Mouse (Mus musculus) embryonic facial prominence, embryonic 14.5 days (tissue): ENCODE results near the gene Ywhaq. TPM values are rescaled to one million over a fixed set of nuclear protein-coding genes. Genes with fewer than 3 reads are reported as not detected.

Source experiments
- ATAC-seq: fragments of 200-750 bp; cut with Nextera tagmentation; 2 replicates; pipeline ENCODE4 v1.8.0; 2017; ENCODE audit warnings: low read depth, moderate number of reproducible peaks, moderate TSS enrichment
- DNase-seq: peaks from one replicate; pipeline ENCODE4 v3.0.0-alpha.2; 2015; ENCODE audit warnings: low spot score
- H3K27ac ChIP-seq: fragments of 300-500 bp; sonication (generic); replicated peaks from 2 replicates; pipeline ENCODE4 v1.5.1; 2014; ENCODE audit warnings: low read depth, mild to moderate bottlenecking, low read length, moderate library complexity
- H3K27me3 ChIP-seq: fragments of 300-500 bp; sonication (generic); replicated peaks from 2 replicates; pipeline ENCODE4 v1.6.1; 2014; ENCODE audit warnings: low read length; ENCODE audit not compliant: control insufficient read depth, insufficient read depth
- H3K36me3 ChIP-seq: fragments of 300-500 bp; sonication (generic); 2 replicates; pipeline ENCODE4 v1.6.1; 2014; ENCODE audit warnings: low read length, mixed read lengths; ENCODE audit not compliant: control insufficient read depth, insufficient read depth
- H3K4me1 ChIP-seq: fragments of 300-500 bp; sonication (generic); 2 replicates; pipeline ENCODE4 v1.6.1; 2014; ENCODE audit warnings: antibody characterized with exemption, low read length; ENCODE audit not compliant: control insufficient read depth, insufficient read depth
- H3K4me2 ChIP-seq: fragments of 300-500 bp; sonication (generic); 2 replicates; pipeline ENCODE4 v1.6.1; 2014; ENCODE audit warnings: low read depth, mild to moderate bottlenecking, low read length, moderate library complexity, mixed read lengths
- H3K4me3 ChIP-seq: fragments of 300-500 bp; sonication (generic); 2 replicates; pipeline ENCODE4 v1.5.1; 2014; ENCODE audit warnings: low read depth, mild to moderate bottlenecking, low read length
- H3K9ac ChIP-seq: fragments of 300-500 bp; sonication (generic); 2 replicates; pipeline ENCODE4 v1.6.1; 2014; ENCODE audit warnings: low read depth, mild to moderate bottlenecking, low read length, moderate library complexity, mixed read lengths
- H3K9me3 ChIP-seq: fragments of 300-500 bp; sonication (generic); 2 replicates; pipeline ENCODE4 v1.6.1; 2016; ENCODE audit warnings: low read length; ENCODE audit not compliant: control insufficient read depth
- WGBS: fragments of 180-500 bp; shearing (Covaris S2); extraction: QIAGEN DNeasy Blood & Tissue Kit; methylation state at CpG from one replicate; pipeline ENCODE4 v1.1.7; 2014; 5-methylcytosine and 5-hydroxymethylcytosine counted together
- polyA plus RNA-seq: library from polyadenylated mRNA; unstranded; fragments of >200 nt; fragmentation: Nextera tagmentation; extraction: Ambion mirVana; gene quantifications from 2 replicates; pipeline ENCODE4 v1.2.1, GENCODE M21; 2014

Gene Ywhaq
- polyA plus RNA-seq, result 556 and 667 TPM in 2 replicates

DNA sequence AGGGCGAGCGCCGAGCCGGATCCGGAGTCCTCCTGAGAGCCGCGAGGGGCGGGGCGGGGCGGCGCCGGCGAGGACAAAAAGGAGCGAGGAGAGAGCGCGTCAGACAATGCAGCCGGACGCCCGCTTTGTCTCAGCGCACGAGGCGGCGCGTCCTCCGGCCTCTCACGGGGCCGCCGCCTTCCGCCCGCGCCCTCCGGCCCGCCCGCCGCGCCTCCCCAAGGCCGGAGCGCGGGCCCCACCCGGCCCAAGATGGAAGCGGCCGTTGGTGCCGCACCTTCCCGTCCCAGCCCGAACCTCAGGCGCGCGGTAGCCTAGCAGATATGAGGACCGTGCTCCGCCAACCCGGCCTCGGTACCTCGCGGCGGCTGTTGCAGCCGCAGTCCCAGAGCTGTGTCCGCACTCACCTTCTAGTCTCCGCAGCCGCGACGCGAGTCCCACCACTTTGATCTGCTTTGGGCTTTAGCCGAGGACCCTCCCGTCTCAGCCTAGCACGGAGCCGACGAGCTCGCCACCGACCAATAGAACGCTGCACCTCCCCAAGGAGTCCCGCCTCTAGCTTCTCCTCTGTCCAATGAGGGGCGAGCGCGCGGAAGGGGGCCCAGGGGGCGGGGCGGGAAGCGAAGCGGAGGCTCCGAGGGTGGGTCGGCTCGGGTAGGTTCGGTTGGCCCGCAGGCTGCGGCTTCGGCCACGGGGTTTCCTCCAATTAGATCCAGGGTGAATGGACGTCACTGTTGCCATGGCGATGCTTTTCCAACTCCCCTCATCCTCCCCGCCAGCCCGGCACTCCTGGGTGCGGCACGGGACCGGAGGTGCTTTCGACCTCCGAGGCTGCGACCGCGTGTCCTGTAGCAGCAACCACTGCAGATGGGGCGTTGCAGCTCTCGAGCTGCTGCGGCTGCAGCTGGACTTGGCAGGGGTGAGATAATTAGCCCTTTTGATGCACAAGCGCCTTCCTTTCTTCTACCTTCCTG is at the start of gene Ywhaq:
Gene Ywhaq (minus strand): TSS at position 538 of the 971 bp plus-strand sequence.
- Histone ChIP-seq H3K9ac (peak within 1 kb of the TSS; percentile 99), H3K36me3 (peaks cover 35% of the 10 kb centered on the region), H3K4me3 (peak within 1 kb of the TSS; percentile 89), H3K4me2 (peak within 1 kb of the TSS; percentile 58), H3K9me3 (peaks cover 26% of the 10 kb centered on the region), H3K4me1 (peaks cover 8% of the 10 kb centered on the region), H3K27ac (peak within 1 kb of the TSS; percentile 100), H3K27me3 (no peaks in the 10 kb centered on the region)
- DNase-seq, result peak; percentile 99
- peak; percentile 99 for ATAC-seq
- WGBS, result under 1% methylated on average over 40 of the region's 103 CpGs

DNA sequence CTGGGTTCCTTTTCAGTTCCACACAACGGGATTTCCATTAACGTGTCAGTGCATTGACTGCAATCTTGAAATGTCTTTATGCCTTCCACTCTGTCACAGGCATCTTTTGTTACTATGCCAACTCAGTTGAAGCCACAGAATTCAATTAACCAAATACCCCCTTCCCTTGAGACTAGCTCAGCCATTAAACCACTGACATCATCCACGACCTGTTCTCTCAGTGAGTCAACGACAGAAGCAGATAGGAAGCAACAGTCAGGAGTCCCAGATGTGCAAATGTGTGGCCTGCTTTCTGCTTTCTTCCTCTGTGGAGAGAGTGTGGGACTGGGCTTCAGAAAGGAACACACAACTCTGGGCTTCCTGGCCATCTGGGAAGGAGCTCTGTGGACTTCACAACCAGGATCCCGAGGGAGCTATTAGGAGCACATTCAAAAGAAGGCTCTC is 46.0 kb upstream of the Ywhaq start:
- 43% methylated on average over 5 of the region's 5 CpGs for WGBS
- Histone ChIP-seq H3K9ac (no peak overlapping the region), H3K36me3 (no peaks in the 10 kb centered on the region), H3K4me3 (no peak overlapping the region), H3K4me1 (no peaks in the 10 kb centered on the region), H3K4me2 (no peak overlapping the region), H3K27ac (no peak overlapping the region), H3K27me3 (no peaks in the 10 kb centered on the region), H3K9me3 (no peaks in the 10 kb centered on the region)
- ATAC-seq (0 out of 2 replicates have a peak, but pooled peaks have one; percentile 33), DNase-seq (peak; percentile 19)

DNA sequence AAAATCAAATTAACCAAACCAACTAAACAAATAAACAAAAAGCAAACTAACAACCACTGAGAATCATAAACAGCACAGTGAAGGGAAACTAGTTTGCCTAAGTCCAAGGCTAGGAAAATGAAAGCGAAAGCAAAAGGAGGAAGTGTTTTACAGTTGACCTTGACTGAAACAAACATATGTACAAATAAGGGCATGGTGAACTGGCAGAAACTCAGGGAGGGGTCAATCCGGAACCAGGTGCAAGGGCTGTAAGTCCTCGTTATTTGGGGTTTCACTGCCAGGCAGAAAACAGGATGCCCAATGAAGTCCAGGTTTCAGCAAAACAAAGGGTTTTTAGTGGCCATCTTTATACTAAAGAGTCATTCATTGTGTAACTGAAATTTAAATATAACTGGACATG is 45.2 kb upstream of the Ywhaq start:
- ATAC-seq, result no peak
- WGBS, result 77% methylated on average over 3 of the region's 3 CpGs
- Histone ChIP-seq H3K4me1 (no peaks in the 10 kb centered on the region), H3K9me3 (no peaks in the 10 kb centered on the region), H3K27ac (no peak overlapping the region), H3K4me3 (no peak overlapping the region), H3K9ac (no peak overlapping the region), H3K27me3 (no peaks in the 10 kb centered on the region), H3K4me2 (no peak overlapping the region), H3K36me3 (no peaks in the 10 kb centered on the region)
- no peak for DNase-seq

- DNase-seq, result no peak
- Histone ChIP-seq H3K4me2 (no peak overlapping the region), H3K9me3 (no peaks in the 10 kb centered on the region), H3K27ac (no peak overlapping the region), H3K4me3 (no peak overlapping the region), H3K4me1 (no peaks in the 10 kb centered on the region), H3K27me3 (no peaks in the 10 kb centered on the region), H3K9ac (no peak overlapping the region), H3K36me3 (no peaks in the 10 kb centered on the region)
- ATAC-seq, result no peak
- WGBS, result 90% methylated on average over 4 of the region's 4 CpGs
These were observed 42.2 kb upstream of the Ywhaq start for GRCm38 (mm10) chr12:21459681-21460080.

DNA sequence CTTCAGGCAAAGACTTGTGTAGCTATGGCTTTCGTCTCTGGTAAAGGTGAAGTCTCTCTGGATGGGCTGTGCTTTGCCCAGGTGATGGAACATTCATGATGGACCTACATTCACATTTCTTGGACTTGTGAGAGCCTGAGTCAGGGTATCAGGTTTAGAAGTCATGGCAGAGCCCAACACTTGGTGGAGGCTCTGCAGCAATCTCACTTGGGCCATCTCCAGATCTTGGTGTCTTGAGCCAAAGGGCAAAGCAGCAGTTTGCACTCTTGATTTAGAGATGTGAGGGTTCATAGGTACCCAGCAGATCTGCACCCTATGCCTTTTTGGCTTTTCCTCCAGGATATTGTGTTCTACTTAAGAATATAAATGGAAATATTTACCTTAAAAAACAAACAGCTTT is 38.6 kb upstream of the Ywhaq start:
- Histone ChIP-seq H3K9ac (no peak overlapping the region), H3K27ac (no peak overlapping the region), H3K36me3 (no peaks in the 10 kb centered on the region), H3K4me2 (no peak overlapping the region), H3K4me3 (no peak overlapping the region), H3K27me3 (no peaks in the 10 kb centered on the region), H3K4me1 (no peaks in the 10 kb centered on the region), H3K9me3 (no peaks in the 10 kb centered on the region)
- ATAC-seq (no peak), DNase-seq (no peak)
- 85% methylated on average over 1 of the region's 1 CpGs for WGBS

- no peak overlapping the region for H3K4me3 ChIP-seq
- WGBS, result 36% methylated on average over 1 of the region's 1 CpGs
These were observed 34.3 kb upstream of the Ywhaq start for GRCm38 (mm10) chr12:21451752-21452151.

GRCm38 (mm10) chr12:21451351-21451750 is 33.9 kb upstream of the Ywhaq start:
- Histone ChIP-seq H3K27ac (no peak overlapping the region), H3K4me1 (no peaks in the 10 kb centered on the region), H3K27me3 (no peaks in the 10 kb centered on the region), H3K4me2 (no peak overlapping the region), H3K9ac (no peak overlapping the region), H3K9me3 (no peaks in the 10 kb centered on the region), H3K36me3 (no peaks in the 10 kb centered on the region), H3K4me3 (no peak overlapping the region)
- WGBS, result 96% methylated on average over 2 of the region's 2 CpGs
- ATAC-seq (no peak), DNase-seq (no peak)

More at GRCm38 (mm10) chr12:21451752-21452151, 34.3 kb upstream of the Ywhaq start:
- H3K27me3 ChIP-seq, result no peaks in the 10 kb centered on the region
- H3K27ac ChIP-seq, result no peak overlapping the region
- ATAC-seq (no peak), DNase-seq (no peak)
- no peak overlapping the region for H3K4me2 ChIP-seq
- no peaks in the 10 kb centered on the region for H3K36me3 ChIP-seq
- no peaks in the 10 kb centered on the region for H3K4me1 ChIP-seq
- no peak overlapping the region for H3K9ac ChIP-seq
- H3K9me3 ChIP-seq, result no peaks in the 10 kb centered on the region

GRCm38 (mm10) chr12:21443783-21444182 is 26.3 kb upstream of the Ywhaq start:
- Histone ChIP-seq H3K9me3 (no peaks in the 10 kb centered on the region), H3K27ac (no peak overlapping the region), H3K27me3 (no peaks in the 10 kb centered on the region), H3K4me1 (no peaks in the 10 kb centered on the region), H3K4me2 (no peak overlapping the region), H3K9ac (no peak overlapping the region), H3K36me3 (no peaks in the 10 kb centered on the region), H3K4me3 (no peak overlapping the region)
- DNase-seq, result no peak
- 70% methylated on average over 3 of the region's 3 CpGs for WGBS
- ATAC-seq, result no peak
